Mouse (Mus musculus) heart, postnatal 0 days (tissue): ENCODE measurements at regions not wholly inside any gene's neighbourhood (a gene's known extent, or its start where the extent isn't known, plus 50 kb on each side); places are given as distances from the start of the nearest gene placed in this dataset.

Source experiments
- CTCF ChIP-seq: IDR thresholded peaks from 2 replicates; pipeline ENCODE4 v1.5.1; 2016; ENCODE audit warnings: antibody characterized with exemption, control low read depth, low read depth
- EP300 ChIP-seq: IDR thresholded peaks from 2 replicates; pipeline ENCODE4 v1.6.1; 2016; ENCODE audit warnings: antibody characterized with exemption, low read depth

DNA sequence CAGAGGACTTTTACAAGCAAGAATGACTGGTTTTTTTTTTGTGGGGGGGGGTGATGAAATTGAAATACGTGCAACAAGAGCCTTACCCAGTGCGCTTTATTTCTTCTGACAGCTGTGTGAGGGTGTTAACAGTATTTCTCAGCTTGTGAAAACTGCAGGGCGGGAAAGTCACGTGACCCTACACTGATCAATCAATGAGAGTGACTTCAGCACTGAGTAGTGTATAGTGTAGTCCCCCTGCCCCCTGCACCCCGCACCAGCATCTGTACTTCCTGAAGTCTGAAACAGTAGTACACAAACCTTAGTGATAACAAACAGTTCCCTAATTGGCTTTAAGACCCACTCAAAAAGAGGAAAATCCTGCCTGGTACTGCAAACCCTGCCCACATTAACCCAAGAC lies 158.5 kb upstream of the Adamts5 start:
- TF ChIP-seq CTCF, result no peak
- no peak for TF ChIP-seq EP300
